Mouse (Mus musculus): ENCODE data around the gene Slc29a3. TPM values are rescaled to one million over a fixed set of nuclear protein-coding genes. Genes with fewer than 3 reads are reported as not detected.

The Slc29a3 gene
- polyA plus RNA-seq, 1 experiment = 43.5 TPM

DNA sequence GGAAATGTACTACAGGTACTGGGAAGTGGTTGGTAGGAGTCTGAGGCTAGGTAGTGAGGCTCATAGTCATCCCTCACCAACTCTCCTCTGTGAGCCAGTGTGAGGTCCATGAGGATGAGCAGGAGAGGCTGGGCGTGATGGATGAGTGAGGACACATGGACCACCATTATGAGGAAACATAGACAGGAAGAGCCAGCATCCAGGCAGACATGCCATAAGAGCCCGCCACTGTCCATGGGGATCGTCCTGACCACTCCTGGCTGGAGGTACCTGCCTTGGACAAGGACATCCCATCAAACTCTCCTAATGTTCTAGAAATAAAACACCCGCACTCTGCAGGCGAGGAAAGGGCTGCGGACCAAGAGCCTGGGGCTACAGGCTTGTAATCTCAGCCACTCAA lies 56.2 kb downstream of the Slc29a3 start, which contains the start of gene Cdh23:
TSS of gene Cdh23 (minus strand) at position 101 of the 400 bp plus-strand sequence.
- Histone ChIP-seq H3K4me1 (ENCODE audit: control insufficient read depth, insufficient read depth, low read length) (no peaks in the 10 kb centered on the region), H3K36me3 (ENCODE audit: control insufficient read depth, insufficient read depth, low read length) (no peaks in the 10 kb centered on the region), H3K27me3 (replicated peaks; ENCODE audit: control insufficient read depth, insufficient read depth, low read length) (no peaks in the 10 kb centered on the region), H3K27ac (ENCODE audit: insufficient read depth, low read depth, low read length) (no peak within 1 kb of the TSS), H3K4me3 (ENCODE audit: insufficient read depth, low read depth, low read length) (no peak within 1 kb of the TSS)
- 86% methylated on average over 6 of the region's 6 CpGs for WGBS
- TF ChIP-seq POLR2A (IDR thresholded peaks at IDR 0.05; ENCODE audit: low read depth, low read length) = no peak
- no peak for TF ChIP-seq CTCF (conservative IDR thresholded peaks at IDR 0.05; ENCODE audit: insufficient read depth, insufficient read length, low read depth, low read length)
- DNase-seq = no peak

DNA sequence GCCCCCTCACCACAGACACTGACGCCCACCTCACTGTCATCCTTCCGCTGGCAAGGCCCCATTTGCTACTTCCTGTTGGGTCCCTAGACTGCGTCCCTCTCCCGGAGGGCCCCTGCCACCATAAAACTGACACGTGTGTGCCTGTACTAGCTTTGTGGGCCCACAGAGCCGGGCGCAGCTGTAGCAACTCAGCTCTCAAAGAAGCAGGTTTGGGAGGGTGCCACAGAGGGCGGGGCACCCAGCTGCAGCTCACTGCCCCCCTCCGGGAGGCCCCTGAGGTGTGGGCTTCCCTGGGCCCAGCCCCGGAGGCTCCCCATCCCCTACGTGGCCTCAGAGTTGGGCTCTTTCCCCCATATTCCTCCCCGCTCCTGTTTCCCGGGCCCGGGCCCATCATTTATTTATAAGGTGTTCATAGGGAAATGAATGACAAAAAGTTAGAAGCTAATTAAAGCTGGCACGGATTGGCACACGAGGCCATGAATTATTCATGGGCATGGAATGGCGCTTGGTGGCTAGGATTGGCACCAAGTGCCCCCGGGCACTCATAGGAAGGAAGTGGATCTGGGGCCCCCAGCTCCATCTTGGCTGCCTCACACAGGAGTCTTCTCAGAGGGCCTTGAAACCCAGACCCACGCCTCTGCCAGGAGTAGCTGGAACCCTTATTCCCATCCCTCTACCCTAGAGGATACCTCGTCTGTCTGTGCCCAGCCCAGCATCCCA lies 60.8 kb downstream of the Slc29a3 start:
- H3K27ac ChIP-seq (ENCODE audit: insufficient read depth, low read depth, low read length) = no peak overlapping the region
- no peak overlapping the region for H3K4me3 ChIP-seq (ENCODE audit: insufficient read depth, low read depth, low read length)
- 55% methylated on average over 20 of the region's 20 CpGs for WGBS
- no peaks in the 10 kb centered on the region for H3K4me1 ChIP-seq (ENCODE audit: control insufficient read depth, insufficient read depth, low read length)
- no peaks in the 10 kb centered on the region for H3K27me3 ChIP-seq (replicated peaks; ENCODE audit: control insufficient read depth, insufficient read depth, low read length)
- DNase-seq = no peak
- TF ChIP-seq CTCF (conservative IDR thresholded peaks at IDR 0.05; ENCODE audit: insufficient read depth, insufficient read length, low read depth, low read length) (no peak), POLR2A (IDR thresholded peaks at IDR 0.05; ENCODE audit: low read depth, low read length) (no peak)
- no peaks in the 10 kb centered on the region for H3K36me3 ChIP-seq (ENCODE audit: control insufficient read depth, insufficient read depth, low read length)

GRCm38 (mm10) chr10:60690960-60691359 lies 61.6 kb downstream of the Slc29a3 start:
- no peaks in the 10 kb centered on the region for H3K4me1 ChIP-seq (ENCODE audit: control insufficient read depth, insufficient read depth, low read length)
- DNase-seq = no peak
- H3K27me3 ChIP-seq (replicated peaks; ENCODE audit: control insufficient read depth, insufficient read depth, low read length) = 0 out of 2 replicates have a peak, but pooled peaks cover 1% of the 10 kb centered on the region
- TF ChIP-seq CTCF (conservative IDR thresholded peaks at IDR 0.05; ENCODE audit: insufficient read depth, insufficient read length, low read depth, low read length) (no peak), POLR2A (IDR thresholded peaks at IDR 0.05; ENCODE audit: low read depth, low read length) (no peak)
- 60% methylated on average over 6 of the region's 6 CpGs for WGBS
- H3K27ac ChIP-seq (ENCODE audit: insufficient read depth, low read depth, low read length) = no peak overlapping the region
- H3K36me3 ChIP-seq (ENCODE audit: control insufficient read depth, insufficient read depth, low read length) = no peaks in the 10 kb centered on the region
- no peak overlapping the region for H3K4me3 ChIP-seq (ENCODE audit: insufficient read depth, low read depth, low read length)

DNA sequence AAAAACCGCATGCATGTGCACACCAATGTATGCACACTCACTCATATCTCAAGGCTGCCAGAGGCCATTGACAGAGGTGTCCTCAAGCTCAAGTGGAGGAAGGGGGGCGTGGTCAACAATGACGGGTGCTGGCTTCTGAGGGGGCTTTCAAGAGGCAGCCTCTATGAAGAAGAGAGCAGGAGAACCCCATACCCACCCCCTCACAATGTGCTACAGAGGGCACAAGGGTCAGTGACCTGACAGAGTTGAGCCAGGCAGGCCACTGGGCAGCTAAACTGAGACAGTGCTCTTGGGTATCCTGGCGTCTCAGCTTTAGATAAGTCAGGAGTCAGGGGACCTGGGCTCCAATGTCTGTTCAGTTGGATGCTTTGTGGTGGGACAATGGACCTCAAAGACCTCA lies 63.2 kb downstream of the Slc29a3 start:
- Histone ChIP-seq H3K36me3 (ENCODE audit: control insufficient read depth, insufficient read depth, low read length) (no peaks in the 10 kb centered on the region), H3K27ac (ENCODE audit: insufficient read depth, low read depth, low read length) (no peak overlapping the region), H3K4me1 (ENCODE audit: control insufficient read depth, insufficient read depth, low read length) (no peaks in the 10 kb centered on the region), H3K27me3 (replicated peaks; ENCODE audit: control insufficient read depth, insufficient read depth, low read length) (0 out of 2 replicates have a peak, but pooled peaks cover 1% of the 10 kb centered on the region), H3K4me3 (ENCODE audit: insufficient read depth, low read depth, low read length) (no peak overlapping the region)
- WGBS = 81% methylated on average over 4 of the region's 4 CpGs
- no peak for DNase-seq
- TF ChIP-seq POLR2A (IDR thresholded peaks at IDR 0.05; ENCODE audit: low read depth, low read length) = no peak
- no peak for TF ChIP-seq CTCF (conservative IDR thresholded peaks at IDR 0.05; ENCODE audit: insufficient read depth, insufficient read length, low read depth, low read length)

- Histone ChIP-seq H3K36me3 (ENCODE audit: control insufficient read depth, insufficient read depth, low read length) (no peaks in the 10 kb centered on the region), H3K4me3 (ENCODE audit: insufficient read depth, low read depth, low read length) (peak overlapping the region; percentile 31), H3K27ac (ENCODE audit: insufficient read depth, low read depth, low read length) (no peak overlapping the region), H3K4me1 (ENCODE audit: control insufficient read depth, insufficient read depth, low read length) (no peaks in the 10 kb centered on the region), H3K27me3 (replicated peaks; ENCODE audit: control insufficient read depth, insufficient read depth, low read length) (0 out of 2 replicates have a peak, but pooled peaks cover 1% of the 10 kb centered on the region)
- 1% methylated on average over 76 of the region's 76 CpGs for WGBS
- TF ChIP-seq POLR2A (IDR thresholded peaks at IDR 0.05; ENCODE audit: low read depth, low read length) = no peak
- TF ChIP-seq CTCF (conservative IDR thresholded peaks at IDR 0.05; ENCODE audit: insufficient read depth, insufficient read length, low read depth, low read length) = peak; percentile 54
- peak; percentile 64 for DNase-seq
These were observed 65.4 kb downstream of the Slc29a3 start for GRCm38 (mm10) chr10:60687011-60687776.

DNA sequence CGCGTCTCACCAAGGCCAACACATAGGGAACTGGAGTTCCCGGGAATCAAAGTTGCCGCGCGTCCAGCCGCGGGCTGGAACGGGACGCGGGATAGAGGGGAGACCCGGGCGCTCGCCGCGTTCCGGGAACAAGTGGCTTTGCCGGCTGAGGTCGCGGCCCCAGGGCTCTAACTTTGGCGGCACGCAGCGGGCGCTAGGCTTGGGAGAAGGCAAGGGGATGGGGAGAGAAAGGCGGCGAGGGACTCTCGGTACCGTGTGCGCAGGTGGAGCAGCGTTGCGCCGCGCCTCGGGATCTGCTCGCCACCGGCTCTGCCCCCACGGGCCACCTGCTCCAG lies 66.0 kb downstream of the Slc29a3 start:
- Histone ChIP-seq H3K27me3 (replicated peaks; ENCODE audit: control insufficient read depth, insufficient read depth, low read length) (0 out of 2 replicates have a peak, but pooled peaks cover 1% of the 10 kb centered on the region), H3K4me1 (ENCODE audit: control insufficient read depth, insufficient read depth, low read length) (no peaks in the 10 kb centered on the region), H3K4me3 (ENCODE audit: insufficient read depth, low read depth, low read length) (0 out of 2 replicates have a peak overlapping the region, but pooled peaks have one; percentile 31), H3K36me3 (ENCODE audit: control insufficient read depth, insufficient read depth, low read length) (no peaks in the 10 kb centered on the region), H3K27ac (ENCODE audit: insufficient read depth, low read depth, low read length) (no peak overlapping the region)
- TF ChIP-seq POLR2A (IDR thresholded peaks at IDR 0.05; ENCODE audit: low read depth, low read length) = no peak
- no peak for TF ChIP-seq CTCF (conservative IDR thresholded peaks at IDR 0.05; ENCODE audit: insufficient read depth, insufficient read length, low read depth, low read length)
- WGBS = 1% methylated on average over 37 of the region's 37 CpGs
- DNase-seq = no peak
